Mouse (Mus musculus) liver, postnatal 0 days (tissue): ENCODE measurements at regions not wholly inside any gene's neighbourhood (a gene's known extent, or its start where the extent isn't known, plus 50 kb on each side); places are given as distances from the start of the nearest gene placed in this dataset.

Experiments used
- CTCF ChIP-seq: sonication (generic); IDR thresholded peaks from 2 replicates; pipeline ENCODE4 v1.5.1; 2016; ENCODE audit warnings: antibody characterized with exemption, low read depth
- EP300 ChIP-seq: IDR thresholded peaks from 2 replicates; pipeline ENCODE4 v1.6.1; 2016; ENCODE audit warnings: antibody characterized with exemption, low read depth, mild to moderate bottlenecking

DNA sequence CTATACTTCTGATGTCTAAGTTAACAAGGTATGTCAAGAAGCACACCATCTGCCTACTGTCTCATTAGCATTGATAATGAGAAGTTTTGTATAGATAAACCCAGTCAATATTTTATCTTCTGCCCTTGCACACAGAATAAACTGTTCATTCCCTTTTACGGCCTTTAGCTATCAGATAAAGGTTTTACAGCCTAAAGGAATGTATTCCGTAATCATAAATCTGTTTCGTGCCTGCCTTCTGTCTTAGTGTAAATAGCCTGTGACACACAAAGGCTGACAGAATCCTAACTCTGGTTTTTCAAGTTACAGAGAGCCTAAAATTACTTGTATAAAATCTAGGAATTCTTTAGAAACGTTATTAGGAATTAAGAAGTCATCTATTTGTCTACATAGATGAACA, 97.6 kb upstream of the Kctd3 start:
- TF ChIP-seq CTCF (no peak), EP300 (no peak)
